Mouse (Mus musculus) testis, adult 10 weeks (tissue): ENCODE measurements around the gene Dmrt2. TPM values are rescaled to one million over a fixed set of nuclear protein-coding genes. Genes with fewer than 3 reads are reported as not detected.

ENCODE experiments used
- polyA plus RNA-seq: library from polyadenylated mRNA; stranded (reverse); fragments of 350-450 nt; fragmentation: Illumina TruSeq; extraction: RNeasy Lipid Tissue Mini Kit (QIAGEN cat#74804); gene quantifications from one replicate; pipeline ENCODE4 v1.2.3, GENCODE M21; 2014; ENCODE audit warnings: low read depth, low replicate concordance

Gene Dmrt2
- polyA plus RNA-seq: 0.20 TPM

GRCm38 (mm10) chr19:25672101-25672950 lies at the start of gene Dmrt2:
TSS of gene Dmrt2 (plus strand) at chr19:25672411.

Other genes with a start within 250 kb of the Dmrt2 start
- 29.4 TPM for gene Dmrt1, start 166.8 kb upstream of the Dmrt2 start, polyA plus RNA-seq
- gene Dmrt3, start 62.1 kb upstream of the Dmrt2 start, polyA plus RNA-seq: 0.11 TPM